Mouse (Mus musculus) cerebellum, adult 2 months (tissue): ENCODE results near the gene Mknk1.

Experiments used
- CTCF ChIP-seq: fragments of 200-500 bp; IDR thresholded peaks from 2 replicates; pipeline ENCODE4 v1.5.1; 2011; ENCODE audit warnings: low read depth, mild to moderate bottlenecking, control low read depth, low read length, moderate library complexity, borderline replicate concordance; ENCODE audit not compliant: insufficient read depth
- POLR2A ChIP-seq: fragments of 200-500 bp; IDR thresholded peaks from 2 replicates; pipeline ENCODE4 v1.6.1; 2011; ENCODE audit warnings: low read length, control low read depth, borderline replicate concordance; ENCODE audit not compliant: insufficient read depth

- TF ChIP-seq CTCF (no peak), POLR2A (no peak)
These were observed 17.1 kb upstream of the Mknk1 start for GRCm38 (mm10) chr4:115821928-115822327.
